Mouse (Mus musculus) heart, embryonic 14.5 days (tissue): ENCODE measurements around the gene Scrn3. TPM values are rescaled to one million over a fixed set of nuclear protein-coding genes. Genes with fewer than 3 reads are reported as not detected.

Source experiments
- ATAC-seq: fragments of 200-750 bp; cut with Nextera tagmentation; 2 replicates; pipeline ENCODE4 v1.8.0; 2017; ENCODE audit warnings: low read depth, moderate TSS enrichment; ENCODE audit not compliant: insufficient number of reproducible peaks, insufficient read depth, low FRiP score
- H3K27ac ChIP-seq, 2 experiments: fragments of 200-500 bp in 1 of 2; fragments of 300-500 bp in 1 of 2; sonication (generic) in 1 of 2; replicated peaks in 1 of 2; 2 replicates each; pipeline ENCODE4 v1.5.1; 2012 to 2014; ENCODE audit warnings: low read depth in 2 of 2, low read length in 2 of 2, control low read depth in 1 of 2, mild to moderate bottlenecking in 1 of 2, mixed read lengths in 1 of 2; ENCODE audit not compliant: control insufficient read depth in 1 of 2, insufficient read depth in 1 of 2
- H3K27me3 ChIP-seq: fragments of 300-500 bp; sonication (generic); 2 replicates; pipeline ENCODE4 v1.6.1; 2014; ENCODE audit warnings: mild to moderate bottlenecking, low read length, control low read depth; ENCODE audit not compliant: control insufficient read depth, insufficient read depth
- H3K36me3 ChIP-seq: fragments of 300-500 bp; sonication (generic); 2 replicates; pipeline ENCODE4 v1.6.1; 2014; ENCODE audit warnings: mild to moderate bottlenecking, control low read depth, low read length, mixed read lengths; ENCODE audit not compliant: control insufficient read depth, insufficient read depth
- H3K4me1 ChIP-seq, 2 experiments: fragments of 200-500 bp in 1 of 2; fragments of 300-500 bp in 1 of 2; sonication (generic) in 1 of 2; 2 replicates each; pipeline ENCODE4 v1.6.1; 2012 to 2014; ENCODE audit warnings: low read length in 2 of 2, control low read depth in 1 of 2, mixed read lengths in 1 of 2; ENCODE audit not compliant: control insufficient read depth in 2 of 2, insufficient read depth in 2 of 2
- H3K4me2 ChIP-seq: fragments of 300-500 bp; sonication (generic); 2 replicates; pipeline ENCODE4 v1.6.1; 2014; ENCODE audit warnings: mild to moderate bottlenecking, low read length
- H3K4me3 ChIP-seq, 2 experiments: fragments of 200-500 bp in 1 of 2; fragments of 300-500 bp in 1 of 2; sonication (generic) in 1 of 2; 2 replicates each; pipeline ENCODE4 v1.5.1; 2012 to 2014; ENCODE audit warnings: low read length in 2 of 2, mild to moderate bottlenecking in 2 of 2, control low read depth in 1 of 2, low read depth in 1 of 2, moderate library complexity in 1 of 2; ENCODE audit not compliant: control insufficient read depth in 1 of 2, insufficient read depth in 1 of 2
- H3K9ac ChIP-seq: fragments of 300-500 bp; sonication (generic); 2 replicates; pipeline ENCODE4 v1.6.1; 2014; ENCODE audit warnings: mild to moderate bottlenecking, low read length
- H3K9me3 ChIP-seq: fragments of 300-500 bp; sonication (generic); 2 replicates; pipeline ENCODE4 v1.6.1; 2016; ENCODE audit warnings: low read length, control low read depth; ENCODE audit not compliant: control insufficient read depth
- WGBS: fragments of 180-500 bp; shearing (Covaris S2); extraction: QIAGEN DNeasy Blood & Tissue Kit; methylation state at CpG from one replicate; pipeline ENCODE4 v1.1.7; 2014; 5-methylcytosine and 5-hydroxymethylcytosine counted together
- polyA plus RNA-seq: library from polyadenylated mRNA; unstranded; fragments of >200 nt; fragmentation: Nextera tagmentation; extraction: Ambion mirVana; gene quantifications from 2 replicates; pipeline ENCODE4 v1.2.1, GENCODE M21; 2014

The Scrn3 gene
- polyA plus RNA-seq, 1 experiment from 2014 or later, result 13.7 TPM

DNA sequence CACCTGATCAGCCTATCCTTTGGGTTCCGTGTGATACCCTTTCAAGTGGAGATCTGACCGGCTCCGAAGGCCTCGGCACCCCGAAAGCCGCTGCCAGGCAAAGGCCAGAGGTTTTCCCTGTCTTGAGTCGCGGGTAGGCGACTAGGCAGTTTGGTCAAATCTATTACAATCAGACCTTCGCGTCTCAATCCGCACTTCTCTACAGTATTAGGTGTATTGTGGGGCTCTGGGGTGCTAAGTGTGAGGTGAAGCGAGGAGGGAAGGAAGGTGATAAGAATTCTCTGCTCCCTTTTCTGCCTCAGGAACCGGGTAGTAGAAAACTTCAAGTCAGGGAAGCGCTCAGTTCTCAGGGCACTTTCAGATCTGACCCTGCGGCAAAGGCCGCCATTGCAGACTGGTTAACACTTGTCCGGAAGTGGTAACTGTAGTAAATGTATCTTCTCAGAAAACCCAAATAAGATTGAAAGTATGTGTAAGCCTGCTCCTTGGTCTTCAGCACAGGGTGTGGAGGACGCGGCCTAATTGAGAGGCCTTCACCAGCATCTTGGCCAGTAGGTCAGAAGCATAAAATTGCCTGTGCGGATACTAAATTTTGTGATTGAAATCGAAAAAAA, 31.2 kb upstream of the Scrn3 start:
- ATAC-seq, result no peak
- no peak overlapping the region for H3K9ac ChIP-seq
- H3K36me3 ChIP-seq, result peaks cover 2% of the 10 kb centered on the region; the same call in 1 of the 2 replicates
- H3K4me2 ChIP-seq, result peak overlapping the region; percentile 47
- H3K9me3 ChIP-seq, result no peaks in the 10 kb centered on the region
- H3K4me1 ChIP-seq, result peaks cover 5 to 21% of the 10 kb centered on the region in 2 experiments
- 18% methylated on average over 22 of the region's 22 CpGs for WGBS
- H3K27ac ChIP-seq, result no peak overlapping the region
- H3K4me3 ChIP-seq, result peak overlapping the region in 1 of 2 experiments; percentile 27; a peak in 2 of 4 replicates
- peaks cover 50% of the 10 kb centered on the region for H3K27me3 ChIP-seq

GRCm38 (mm10) chr2:73281707-73282106, 30.7 kb upstream of the Scrn3 start:
- no peak for ATAC-seq
- peaks cover 8% of the 10 kb centered on the region for H3K36me3 ChIP-seq
- no peak overlapping the region for H3K9ac ChIP-seq
- no peak overlapping the region for H3K4me2 ChIP-seq
- no peak overlapping the region for H3K4me3 ChIP-seq
- H3K4me1 ChIP-seq, result peaks cover 5 to 21% of the 10 kb centered on the region in 2 experiments
- H3K9me3 ChIP-seq, result no peaks in the 10 kb centered on the region
- no peak overlapping the region for H3K27ac ChIP-seq
- WGBS, result 23% methylated on average over 7 of the region's 7 CpGs
- peaks cover 48% of the 10 kb centered on the region for H3K27me3 ChIP-seq

DNA sequence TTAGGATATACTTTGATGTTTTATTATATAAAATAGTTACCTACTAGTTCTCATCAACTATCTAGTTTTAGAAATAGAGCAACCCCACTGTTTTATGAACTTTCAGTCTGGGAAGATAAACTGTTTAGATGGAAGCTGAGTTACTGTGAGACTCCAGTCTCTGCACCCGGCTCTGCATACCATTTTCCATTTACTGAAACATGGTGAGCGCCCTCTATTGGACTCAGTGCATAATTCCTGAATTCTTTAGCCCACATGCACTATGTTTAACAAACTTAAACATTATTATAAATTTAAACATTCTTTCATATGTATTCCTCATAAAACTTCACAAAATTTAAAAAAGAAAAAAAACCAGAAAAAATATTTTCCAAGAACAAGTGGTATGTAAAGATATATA, 26.8 kb upstream of the Scrn3 start:
- whole genome bisulfite sequencing, result 8% methylated on average over 2 of the region's 2 CpGs
- H3K9me3 ChIP-seq, result no peaks in the 10 kb centered on the region
- H3K9ac ChIP-seq, result no peak overlapping the region
- peaks cover 32% of the 10 kb centered on the region for H3K36me3 ChIP-seq
- H3K4me1 ChIP-seq, result peaks cover 2 to 3% of the 10 kb centered on the region in 2 experiments
- H3K4me2 ChIP-seq, result no peak overlapping the region
- no peak overlapping the region for H3K27ac ChIP-seq
- ATAC-seq, result no peak
- peaks cover 17% of the 10 kb centered on the region for H3K27me3 ChIP-seq
- no peak overlapping the region for H3K4me3 ChIP-seq

- Histone ChIP-seq H3K4me2 (no peak overlapping the region), H3K4me3 (no peak overlapping the region), H3K9me3 (no peaks in the 10 kb centered on the region), H3K27me3 (no peaks in the 10 kb centered on the region), H3K4me1 (no peaks in the 10 kb centered on the region), H3K36me3 (peaks cover 65% of the 10 kb centered on the region), H3K27ac (no peak overlapping the region), H3K9ac (no peak overlapping the region)
- WGBS, result 77% methylated on average over 4 of the region's 4 CpGs
- no peak for ATAC-seq
Measured at GRCm38 (mm10) chr2:73291130-73291529, 21.3 kb upstream of the Scrn3 start.

DNA sequence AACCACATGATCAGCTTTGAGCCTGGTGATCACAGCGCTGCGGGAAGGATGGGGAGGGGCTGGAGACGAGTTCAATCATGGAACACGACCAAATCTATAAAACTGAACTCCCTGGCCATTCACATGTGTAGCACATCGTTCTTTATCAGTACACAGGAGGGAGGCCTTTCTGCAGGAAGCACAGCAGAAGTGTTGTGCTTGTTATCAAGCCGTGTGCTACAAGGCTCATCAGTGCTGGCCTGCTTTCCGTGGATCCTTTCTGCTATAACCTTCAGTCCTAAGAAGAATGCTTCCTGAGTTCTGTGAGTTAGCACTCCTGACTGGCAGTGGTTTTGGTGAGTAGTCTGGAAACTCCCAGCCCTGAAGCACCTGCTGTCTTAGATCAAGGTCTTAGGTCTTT, 17.4 kb upstream of the Scrn3 start:
- H3K4me1 ChIP-seq, result no peaks in the 10 kb centered on the region
- no peaks in the 10 kb centered on the region for H3K9me3 ChIP-seq
- H3K36me3 ChIP-seq, result peaks cover 61% of the 10 kb centered on the region
- no peaks in the 10 kb centered on the region for H3K27me3 ChIP-seq
- H3K9ac ChIP-seq, result no peak overlapping the region
- no peak overlapping the region for H3K4me3 ChIP-seq
- no peak for ATAC-seq
- no peak overlapping the region for H3K27ac ChIP-seq
- 63% methylated on average over 7 of the region's 7 CpGs for WGBS
- no peak overlapping the region for H3K4me2 ChIP-seq

DNA sequence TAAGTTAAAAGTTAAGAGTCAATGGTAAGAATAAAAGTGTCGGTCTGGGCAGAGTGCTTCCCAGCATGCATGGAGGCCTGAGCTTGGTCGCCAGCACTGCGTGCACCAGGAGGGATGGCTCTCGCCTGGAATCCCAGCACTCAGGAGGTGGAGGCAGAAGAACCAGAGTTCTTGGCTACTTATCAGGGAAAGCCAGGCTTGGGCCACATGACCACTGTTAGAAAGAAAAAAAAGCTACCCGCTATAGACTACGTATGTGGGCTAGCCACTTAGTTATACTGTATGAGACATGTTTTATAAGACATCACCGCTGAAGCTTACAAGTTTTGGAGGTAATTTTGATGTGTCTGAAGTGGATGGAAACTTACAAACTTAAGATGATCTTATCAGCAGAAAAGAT, 14.2 kb upstream of the Scrn3 start:
- ATAC-seq, result no peak
- Histone ChIP-seq H3K4me1 (no peaks in the 10 kb centered on the region), H3K9me3 (no peaks in the 10 kb centered on the region), H3K4me3 (no peak overlapping the region), H3K27me3 (no peaks in the 10 kb centered on the region), H3K4me2 (no peak overlapping the region), H3K27ac (no peak overlapping the region), H3K36me3 (peaks cover 68% of the 10 kb centered on the region), H3K9ac (no peak overlapping the region)
- 78% methylated on average over 7 of the region's 7 CpGs for WGBS

GRCm38 (mm10) chr2:73298841-73299240, 13.6 kb upstream of the Scrn3 start:
- WGBS, result 79% methylated on average over 3 of the region's 3 CpGs
- ATAC-seq, result no peak
- Histone ChIP-seq H3K4me2 (no peak overlapping the region), H3K27me3 (no peaks in the 10 kb centered on the region), H3K4me1 (no peaks in the 10 kb centered on the region), H3K4me3 (no peak overlapping the region), H3K9me3 (no peaks in the 10 kb centered on the region), H3K36me3 (peaks cover 69% of the 10 kb centered on the region), H3K9ac (no peak overlapping the region), H3K27ac (no peak overlapping the region)

DNA sequence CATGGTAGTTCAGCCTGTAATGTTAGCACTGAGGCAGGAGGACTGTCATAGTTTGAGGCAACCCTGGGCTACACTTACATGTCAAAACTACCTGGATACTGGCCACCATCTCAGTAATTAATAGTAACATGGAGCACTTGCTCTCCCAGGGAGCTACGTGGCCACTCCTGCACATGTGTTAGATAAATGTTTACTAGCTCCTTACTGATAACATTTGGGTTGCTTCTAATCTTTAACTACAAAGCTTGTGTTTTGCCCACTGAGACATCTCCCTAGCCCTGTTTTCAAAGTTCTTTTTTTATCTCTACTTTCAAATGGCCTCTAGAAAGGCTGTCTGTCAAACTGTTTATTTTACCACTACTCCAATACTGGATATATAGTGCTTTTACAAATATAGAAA, 10.4 kb upstream of the Scrn3 start:
- no peaks in the 10 kb centered on the region for H3K9me3 ChIP-seq
- no peak overlapping the region for H3K4me2 ChIP-seq
- H3K36me3 ChIP-seq, result peaks cover 84% of the 10 kb centered on the region
- H3K9ac ChIP-seq, result no peak overlapping the region
- no peaks in the 10 kb centered on the region for H3K4me1 ChIP-seq
- no peak overlapping the region for H3K27ac ChIP-seq
- no peak overlapping the region for H3K4me3 ChIP-seq
- no peak for ATAC-seq
- H3K27me3 ChIP-seq, result no peaks in the 10 kb centered on the region
- 55% methylated on average over 1 of the region's 1 CpGs for WGBS
